ENCODE assay signal across 36 mouse cellular contexts in genomic region chr4:149489415-149490240, GRCm38 (mm10). TPM values are rescaled to one million over a fixed set of nuclear protein-coding genes. Genes with fewer than 3 reads are reported as not detected.
A peak's percentile ranks its signal among the peaks of the same experiment; 100 is the strongest.
DNase-seq lines count a peak whose midpoint lies in the region; ATAC-seq and TF ChIP-seq lines count a peak whose summit lies in the region.
"Had no signal": no experiment of that assay in that cellular context is flagged by ENCODE, and none has a peak within 500 bp of the region (broad histone marks: within the 10 kb centered on the region; RNA-seq: fewer than 3 reads in every experiment).

No protein-coding gene starts in this region.

- peak; percentile 12 for DNase-seq in lung, postnatal 25 days (ENCODE audit: low spot score)
- no peak for DNase-seq in lung, postnatal 0 days (ENCODE audit: low spot score)
- DNase-seq in heart, postnatal 10 days: peak; percentile 70 to 72
- no peak for DNase-seq in neural tube, embryonic 10.5 days (ENCODE audit: extremely low spot score, low spot score)
- DNase-seq in gastrocnemius, postnatal 36 days: no peak
- no peak for DNase-seq in adrenal gland, postnatal 14 days
- DNase-seq: adrenal gland, adult 2 months; B cell, adult 2 months; cerebellum, adult 18-20 months; cerebellum, postnatal 25 days; kidney, adult 8-10 months; kidney, postnatal 14 days; lung, postnatal 14 days; midbrain, embryonic 14.5 days; right cerebral cortex, postnatal 14 days; spleen, adult 18-20 months; thymus, adult 2 months; thymus, postnatal 4 days had no signal

- ATAC-seq in lung, postnatal 0 days: no peak
- ATAC-seq in intestine, embryonic 15.5 days: peak; percentile 77
- ATAC-seq in stomach, embryonic 16.5 days (ENCODE audit: insufficient read depth, low FRiP score): peak; percentile 44; the same call in 1 of the 2 replicates
- ATAC-seq: Patski had no signal

- H3K4me2 ChIP-seq in lung, postnatal 0 days (replicated peaks; ENCODE audit: low read depth, low read length): no peak overlapping the region
- H3K4me2 ChIP-seq in intestine, embryonic 15.5 days (replicated peaks): no peak overlapping the region
- H3K4me2 ChIP-seq in stomach, embryonic 16.5 days (ENCODE audit: low read depth, low read length): no peak overlapping the region
- H3K4me2 ChIP-seq: embryonic facial prominence, embryonic 12.5 days; forebrain, embryonic 12.5 days; heart, embryonic 13.5 days; hindbrain, embryonic 12.5 days; neural tube, embryonic 12.5 days had no signal

- no peak overlapping the region for H3K9ac ChIP-seq in lung, postnatal 0 days (replicated peaks; ENCODE audit: low read depth)
- H3K9ac ChIP-seq in intestine, embryonic 15.5 days: no peak overlapping the region
- no peak overlapping the region for H3K9ac ChIP-seq in stomach, embryonic 16.5 days (ENCODE audit: low read length)
- H3K9ac ChIP-seq: embryonic facial prominence, embryonic 12.5 days; forebrain, embryonic 12.5 days; heart, embryonic 13.5 days; hindbrain, embryonic 12.5 days; neural tube, embryonic 12.5 days had no signal

- no peak overlapping the region for H3K4me3 ChIP-seq in lung, postnatal 0 days (ENCODE audit: low read depth, low read length)
- no peak overlapping the region for H3K4me3 ChIP-seq in intestine, embryonic 15.5 days (replicated peaks)
- H3K4me3 ChIP-seq in stomach, embryonic 16.5 days (replicated peaks; ENCODE audit: low read length): no peak overlapping the region
- H3K4me3 ChIP-seq: embryonic facial prominence, embryonic 12.5 days; erythroblast, embryonic 14.5 days; forebrain, embryonic 12.5 days; heart, embryonic 13.5 days; hindbrain, embryonic 12.5 days; layer of hippocampus, adult 2 months; neural tube, embryonic 12.5 days had no signal

- intact Hi-C loops in heart, postnatal 10 days (cut with DNase I): loop anchor here (10.0 kb wide), 1 partner anchor 345 kb away; no protein-coding TSS in a partner anchor
- intact Hi-C loops in gastrocnemius, postnatal 36 days (cut with DNase I): loop anchor here (5.0 kb wide), 1 partner anchor 53 kb away; no protein-coding TSS in a partner anchor

- TF ChIP-seq CTCF in lung, postnatal 0 days (IDR thresholded peaks at IDR 0.05): no peak

- H3K36me3 ChIP-seq in lung, postnatal 0 days (ENCODE audit: insufficient read depth, low read length): peaks cover 21% of the 10 kb centered on the region
- H3K36me3 ChIP-seq in intestine, embryonic 15.5 days: peaks cover 34% of the 10 kb centered on the region
- peaks cover 13% of the 10 kb centered on the region for H3K36me3 ChIP-seq in stomach, embryonic 16.5 days (ENCODE audit: control insufficient read depth, insufficient read depth, low read length)

- H3K4me1 ChIP-seq in lung, postnatal 0 days (ENCODE audit: insufficient read depth, low read depth, low read length): peaks cover 5% of the 10 kb centered on the region; the same call in 1 of the 2 replicates
- H3K4me1 ChIP-seq in intestine, embryonic 15.5 days (replicated peaks): peaks cover 2% of the 10 kb centered on the region; the same call in 1 of the 2 replicates
- peaks cover 8% of the 10 kb centered on the region; the same call in 1 of the 2 replicates for H3K4me1 ChIP-seq in stomach, embryonic 16.5 days (ENCODE audit: control insufficient read depth, insufficient read depth, low read length)

- 87% methylated on average over 14 of the region's 14 CpGs for WGBS in lung, postnatal 0 days
- WGBS in intestine, embryonic 15.5 days: 72% methylated on average over 14 of the region's 14 CpGs
- 75% methylated on average over 14 of the region's 14 CpGs for WGBS in stomach, embryonic 16.5 days

- no peak for TF ChIP-seq EP300 in lung, postnatal 0 days (IDR thresholded peaks at IDR 0.05)

- H3K27me3 ChIP-seq in lung, postnatal 0 days (replicated peaks; ENCODE audit: insufficient read depth, low read length): no peaks in the 10 kb centered on the region
- H3K27me3 ChIP-seq in intestine, embryonic 15.5 days (replicated peaks): no peaks in the 10 kb centered on the region
- no peaks in the 10 kb centered on the region for H3K27me3 ChIP-seq in stomach, embryonic 16.5 days (ENCODE audit: control insufficient read depth, insufficient read depth, low read length)
- H3K27me3 ChIP-seq: CH12.LX; embryonic facial prominence, embryonic 12.5 days; forebrain, embryonic 12.5 days; heart, embryonic 13.5 days; hindbrain, embryonic 12.5 days; neural tube, embryonic 12.5 days; Patski had no signal

- no peaks in the 10 kb centered on the region for H3K9me3 ChIP-seq in lung, postnatal 0 days (ENCODE audit: low read length)
- H3K9me3 ChIP-seq in intestine, embryonic 15.5 days: no peaks in the 10 kb centered on the region
- 0 out of 2 replicates have a peak, but pooled peaks cover 3% of the 10 kb centered on the region for H3K9me3 ChIP-seq in stomach, embryonic 16.5 days (replicated peaks; ENCODE audit: control insufficient read depth, low read length)
- H3K9me3 ChIP-seq: embryonic facial prominence, embryonic 12.5 days; forebrain, embryonic 12.5 days; G1E; heart, embryonic 13.5 days; hindbrain, embryonic 12.5 days; neural tube, embryonic 12.5 days had no signal

- H3K27ac ChIP-seq in lung, postnatal 0 days (ENCODE audit: low read length): no peak overlapping the region
- peak overlapping the region; percentile 65 for H3K27ac ChIP-seq in intestine, embryonic 15.5 days
- peak overlapping the region; percentile 31; the same call in 1 of the 2 replicates for H3K27ac ChIP-seq in stomach, embryonic 16.5 days (ENCODE audit: low read length)
- H3K27ac ChIP-seq: embryonic facial prominence, embryonic 12.5 days; forebrain, embryonic 12.5 days; heart, embryonic 13.5 days; hindbrain, embryonic 12.5 days; layer of hippocampus, adult 2 months; neural tube, embryonic 12.5 days had no signal

RNA-seq across cellular contexts. Expression of gene Lzic, which starts 4.6 kb away (rescaled TPM):
- 19.8 and 23.0 TPM in 2 replicates for polyA plus RNA-seq in lung, postnatal 0 days (2015; fragmentation: Nextera tagmentation; extraction: Ambion mirVana)
- 10 to 100 TPM; 54.9 to 59.9 TPM for total RNA-seq in heart, postnatal 10 days (2021)
- 36.3 and 39.9 TPM in 2 replicates for polyA plus RNA-seq in intestine, embryonic 15.5 days (2015; fragmentation: Nextera tagmentation; extraction: Ambion mirVana)
- 33.3 and 35.9 TPM in 2 replicates for polyA plus RNA-seq in stomach, embryonic 16.5 days (2015; fragmentation: Nextera tagmentation; extraction: Ambion mirVana)
- total RNA-seq in gastrocnemius, postnatal 36 days (2021): 10 to 100 TPM; 10.7 to 14.2 TPM
- 32.5 and 35.6 TPM in 2 replicates for total RNA-seq in adrenal gland, postnatal 14 days (2021)

RNA-seq across cellular contexts. Expression of gene Nmnat1, which starts 4.6 kb away (rescaled TPM):
- polyA plus RNA-seq in lung, postnatal 0 days (2015; fragmentation: Nextera tagmentation; extraction: Ambion mirVana): 6.3 TPM in 2 replicates
- 10 to 100 TPM; 20.0 to 20.5 TPM for total RNA-seq in heart, postnatal 10 days (2021)
- 13.3 TPM in 2 replicates for polyA plus RNA-seq in intestine, embryonic 15.5 days (2015; fragmentation: Nextera tagmentation; extraction: Ambion mirVana)
- 9.3 and 9.6 TPM in 2 replicates for polyA plus RNA-seq in stomach, embryonic 16.5 days (2015; fragmentation: Nextera tagmentation; extraction: Ambion mirVana)
- total RNA-seq in gastrocnemius, postnatal 36 days (2021): 10 to 100 TPM; 28.7 to 31.5 TPM
- total RNA-seq in adrenal gland, postnatal 14 days (2021): 16.1 and 17.9 TPM in 2 replicates

RNA-seq across cellular contexts. Expression of gene Tmem274, which starts 12.4 kb away (rescaled TPM):
- polyA plus RNA-seq in lung, postnatal 0 days (2015; fragmentation: Nextera tagmentation; extraction: Ambion mirVana): not detected in 2 replicates
- not detected for total RNA-seq in heart, postnatal 10 days (2021)
- polyA plus RNA-seq in intestine, embryonic 15.5 days (2015; fragmentation: Nextera tagmentation; extraction: Ambion mirVana): 0.38 TPM in 1 of 2 replicates, not detected in the other
- polyA plus RNA-seq in stomach, embryonic 16.5 days (2015; fragmentation: Nextera tagmentation; extraction: Ambion mirVana): 0.39 and 0.40 TPM in 2 replicates
- total RNA-seq in gastrocnemius, postnatal 36 days (2021): not detected
- not detected in 2 replicates for total RNA-seq in adrenal gland, postnatal 14 days (2021)
- total RNA-seq: adrenal gland, adult 2 months; CH12.LX; G1E; gastrocnemius, adult 8-10 months; layer of hippocampus, adult 2 months; layer of hippocampus, postnatal 25 days; left cerebral cortex, postnatal 10 days; liver, adult 2 months; megakaryocyte-erythroid progenitor cell, adult 5-6 weeks had no signal
- polyA plus RNA-seq: adrenal gland, adult 2 months; erythroblast, embryonic 14.5 days; G1E; heart, embryonic 13.5 days; limb, embryonic 11.5 days; liver, adult 2 months; midbrain, embryonic 14.5 days; Patski; thymus, adult 2 months had no signal

RNA-seq across cellular contexts. Expression of gene Ctnnbip1, which starts 28.4 kb away (rescaled TPM):
- polyA plus RNA-seq in lung, postnatal 0 days (2015; fragmentation: Nextera tagmentation; extraction: Ambion mirVana): 38.4 and 40.1 TPM in 2 replicates
- 10 to 100 TPM; 57.2 to 63.7 TPM for total RNA-seq in heart, postnatal 10 days (2021)
- 41.7 and 43.8 TPM in 2 replicates for polyA plus RNA-seq in intestine, embryonic 15.5 days (2015; fragmentation: Nextera tagmentation; extraction: Ambion mirVana)
- 56.2 and 57.3 TPM in 2 replicates for polyA plus RNA-seq in stomach, embryonic 16.5 days (2015; fragmentation: Nextera tagmentation; extraction: Ambion mirVana)
- 10 to 100 TPM; 22.7 to 24.4 TPM for total RNA-seq in gastrocnemius, postnatal 36 days (2021)
- 31.8 and 34.5 TPM in 2 replicates for total RNA-seq in adrenal gland, postnatal 14 days (2021)

RNA-seq across cellular contexts. Expression of gene Rbp7, which starts 34.9 kb away (rescaled TPM):
- polyA plus RNA-seq in lung, postnatal 0 days (2015; fragmentation: Nextera tagmentation; extraction: Ambion mirVana): 1.4 and 1.8 TPM in 2 replicates
- 10 to 100 TPM; 35.2 to 76.0 TPM for total RNA-seq in heart, postnatal 10 days (2021)
- polyA plus RNA-seq in intestine, embryonic 15.5 days (2015; fragmentation: Nextera tagmentation; extraction: Ambion mirVana): 1.6 and 1.8 TPM in 2 replicates
- polyA plus RNA-seq in stomach, embryonic 16.5 days (2015; fragmentation: Nextera tagmentation; extraction: Ambion mirVana): 4.0 and 4.8 TPM in 2 replicates
- total RNA-seq in gastrocnemius, postnatal 36 days (2021): 10 to 100 TPM; 15.3 to 18.7 TPM
- 103 and 104 TPM in 2 replicates for total RNA-seq in adrenal gland, postnatal 14 days (2021)
- total RNA-seq: CH12.LX; G1E; layer of hippocampus, adult 2 months; layer of hippocampus, postnatal 25 days; liver, adult 2 months; megakaryocyte-erythroid progenitor cell, adult 5-6 weeks had no signal
- polyA plus RNA-seq: erythroblast, embryonic 14.5 days; forebrain, embryonic 12.5 days; G1E; hindbrain, embryonic 12.5 days; limb, embryonic 11.5 days; liver, adult 2 months; neural tube, embryonic 12.5 days; Patski had no signal

Comparison
In these comparisons a context has a peak if more than half of its experiments do, and no peak if none do; other contexts are left out.
1. DNase-seq: peak in lung, postnatal 25 days (single experiment) and heart, postnatal 10 days (2 of 2); none in lung, postnatal 0 days (single experiment), neural tube, embryonic 10.5 days (single experiment), gastrocnemius, postnatal 36 days (0 of 2) and adrenal gland, postnatal 14 days (single experiment).